Mouse (Mus musculus): ENCODE measurements around the gene 4930518I15Rik. TPM values are rescaled to one million over a fixed set of nuclear protein-coding genes. Genes with fewer than 3 reads are reported as not detected.

Gene 4930518I15Rik
- total and polyA plus RNA-seq, 3 experiments = 0.23 to 0.60 TPM; not detected in 1

Other genes with a start within 250 kb of the 4930518I15Rik start
- gene Dlgap4, start 244.2 kb downstream of the 4930518I15Rik start, total RNA-seq (2012; rRNA removed) = 10.3 and 10.4 TPM in 2 replicates
- gene Dlgap4, start 244.2 kb downstream of the 4930518I15Rik start, polyA plus RNA-seq (2012; ENCODE audit: insufficient read depth in 1 of 2, insufficient read length in 2 of 2, low read depth in 1 of 2, low replicate concordance in 2 of 2, missing spikeins in 1 of 2) = 10 to 100 TPM in 1 of 2 experiments, not detected in 1; 39.6 TPM
- 1.2 and 2.8 TPM in 2 replicates for gene Myl9, start 82.5 kb downstream of the 4930518I15Rik start, total RNA-seq (2012; rRNA removed)
- gene Myl9, start 82.5 kb downstream of the 4930518I15Rik start, polyA plus RNA-seq (2012; ENCODE audit: insufficient read depth in 1 of 2, insufficient read length in 2 of 2, low read depth in 1 of 2, low replicate concordance in 2 of 2, missing spikeins in 1 of 2) = 1 to 10 TPM in 1 of 2 experiments, not detected in 1; 1.3 TPM
- 15.2 and 16.9 TPM in 2 replicates for gene Tgif2, start 17.9 kb downstream of the 4930518I15Rik start, total RNA-seq (2012; rRNA removed)
- 10 to 100 TPM in 1 of 2 experiments, not detected in 1; 43.3 TPM for gene Tgif2, start 17.9 kb downstream of the 4930518I15Rik start, polyA plus RNA-seq (2012; ENCODE audit: insufficient read depth in 1 of 2, insufficient read length in 2 of 2, low read depth in 1 of 2, low replicate concordance in 2 of 2, missing spikeins in 1 of 2)
- gene Rab5if, start 5.2 kb upstream of the 4930518I15Rik start, total RNA-seq (2012; rRNA removed) = 211 and 226 TPM in 2 replicates
- 100 to 1,000 TPM; 263 to 315 TPM for gene Rab5if, start 5.2 kb upstream of the 4930518I15Rik start, polyA plus RNA-seq (2012; ENCODE audit: insufficient read depth in 1 of 2, insufficient read length in 2 of 2, low read depth in 1 of 2, low replicate concordance in 2 of 2, missing spikeins in 1 of 2)
- gene Sla2, start 29.2 kb upstream of the 4930518I15Rik start, total RNA-seq (2012; rRNA removed) = 7.7 and 9.0 TPM in 2 replicates
- gene Sla2, start 29.2 kb upstream of the 4930518I15Rik start, polyA plus RNA-seq (2012; ENCODE audit: insufficient read depth in 1 of 2, insufficient read length in 2 of 2, low read depth in 1 of 2, low replicate concordance in 2 of 2, missing spikeins in 1 of 2) = under 1 TPM in 1 of 2 experiments, not detected in 1; 0.40 TPM
- 19.0 and 20.1 TPM in 2 replicates for gene Ndrg3, start 134.1 kb upstream of the 4930518I15Rik start, total RNA-seq (2012; rRNA removed)
- 10 to 100 TPM in 1 of 2 experiments, not detected in 1; 39.6 TPM for gene Ndrg3, start 134.1 kb upstream of the 4930518I15Rik start, polyA plus RNA-seq (2012; ENCODE audit: insufficient read depth in 1 of 2, insufficient read length in 2 of 2, low read depth in 1 of 2, low replicate concordance in 2 of 2, missing spikeins in 1 of 2)
- 27.1 and 29.3 TPM in 2 replicates for gene Dsn1, start 149.2 kb upstream of the 4930518I15Rik start, total RNA-seq (2012; rRNA removed)
- 10 to 100 TPM in 1 of 2 experiments, not detected in 1; 33.2 TPM for gene Dsn1, start 149.2 kb upstream of the 4930518I15Rik start, polyA plus RNA-seq (2012; ENCODE audit: insufficient read depth in 1 of 2, insufficient read length in 2 of 2, low read depth in 1 of 2, low replicate concordance in 2 of 2, missing spikeins in 1 of 2)
- 0.20 and 0.50 TPM in 2 replicates for gene Soga1, start 221.3 kb upstream of the 4930518I15Rik start, total RNA-seq (2012; rRNA removed)
- 1 to 10 TPM in 1 of 2 experiments, not detected in 1; 2.0 TPM for gene Soga1, start 221.3 kb upstream of the 4930518I15Rik start, polyA plus RNA-seq (2012; ENCODE audit: insufficient read depth in 1 of 2, insufficient read length in 2 of 2, low read depth in 1 of 2, low replicate concordance in 2 of 2, missing spikeins in 1 of 2)
- not detected in 2 replicates for gene Tldc2, start 229.1 kb upstream of the 4930518I15Rik start, total RNA-seq (2012; rRNA removed)
- not detected for gene Tldc2, start 229.1 kb upstream of the 4930518I15Rik start, polyA plus RNA-seq (2012; ENCODE audit: insufficient read depth in 1 of 2, insufficient read length in 2 of 2, low read depth in 1 of 2, low replicate concordance in 2 of 2, missing spikeins in 1 of 2)

Measured in MEL (cell line).